Mouse (Mus musculus) intestine, postnatal 0 days (tissue): Measurements from ENCODE around the gene Nf1. TPM values are rescaled to one million over a fixed set of nuclear protein-coding genes. Genes with fewer than 3 reads are reported as not detected.

Experiments used
- ATAC-seq: fragments of 200-750 bp; cut with Nextera tagmentation; 2 replicates; pipeline ENCODE4 v1.8.0; 2017; ENCODE audit warnings: mild to moderate bottlenecking, moderate TSS enrichment, moderate library complexity
- H3K27ac ChIP-seq: fragments of 300-500 bp; sonication (generic); 2 replicates; pipeline ENCODE4 v1.5.1; 2014; ENCODE audit warnings: mild to moderate bottlenecking, low read depth, low read length, moderate library complexity
- H3K27me3 ChIP-seq: fragments of 300-500 bp; sonication (generic); replicated peaks from 2 replicates; pipeline ENCODE4 v1.6.1; 2014; ENCODE audit warnings: low read length, mixed read lengths; ENCODE audit not compliant: control insufficient read depth, insufficient read depth
- H3K36me3 ChIP-seq: fragments of 300-500 bp; sonication (generic); 2 replicates; pipeline ENCODE4 v1.6.1; 2014; ENCODE audit warnings: mild to moderate bottlenecking, moderate library complexity; ENCODE audit not compliant: control insufficient read depth, insufficient read depth
- H3K4me1 ChIP-seq: fragments of 300-500 bp; sonication (generic); replicated peaks from 2 replicates; pipeline ENCODE4 v1.6.1; 2014; ENCODE audit warnings: antibody characterized with exemption, low read length, mixed read lengths; ENCODE audit not compliant: control insufficient read depth, insufficient read depth
- H3K4me2 ChIP-seq: fragments of 300-500 bp; sonication (generic); replicated peaks from 2 replicates; pipeline ENCODE4 v1.6.1; 2014; ENCODE audit warnings: low read depth, mild to moderate bottlenecking, moderate library complexity
- H3K4me3 ChIP-seq: fragments of 300-500 bp; sonication (generic); 2 replicates; pipeline ENCODE4 v1.5.1; 2014; ENCODE audit warnings: low read depth, low read length
- H3K9ac ChIP-seq: fragments of 300-500 bp; sonication (generic); 2 replicates; pipeline ENCODE4 v1.6.1; 2014; ENCODE audit warnings: mild to moderate bottlenecking, low read depth, low read length
- H3K9me3 ChIP-seq: fragments of 300-500 bp; sonication (generic); 2 replicates; pipeline ENCODE4 v1.6.1; 2016; ENCODE audit warnings: mixed run types; ENCODE audit not compliant: control insufficient read depth
- CTCF ChIP-seq: sonication (generic); IDR thresholded peaks from 2 replicates; pipeline ENCODE4 v1.5.1; 2016; ENCODE audit warnings: low read depth, mild to moderate bottlenecking, control low read depth, antibody characterized with exemption, moderate library complexity
- WGBS: fragments of 180-500 bp; shearing (Covaris S2); extraction: QIAGEN DNeasy Blood & Tissue Kit; methylation state at CpG from one replicate; pipeline ENCODE4 v1.1.7; 2014; 5-methylcytosine and 5-hydroxymethylcytosine counted together
- polyA plus RNA-seq: library from polyadenylated mRNA; unstranded; fragments of >200 nt; fragmentation: Nextera tagmentation; extraction: Ambion mirVana; gene quantifications from 2 replicates; pipeline ENCODE4 v1.2.1, GENCODE M21; 2015

The Nf1 gene
- polyA plus RNA-seq, 1 experiment from 2014 or later, result 6.3 TPM

DNA sequence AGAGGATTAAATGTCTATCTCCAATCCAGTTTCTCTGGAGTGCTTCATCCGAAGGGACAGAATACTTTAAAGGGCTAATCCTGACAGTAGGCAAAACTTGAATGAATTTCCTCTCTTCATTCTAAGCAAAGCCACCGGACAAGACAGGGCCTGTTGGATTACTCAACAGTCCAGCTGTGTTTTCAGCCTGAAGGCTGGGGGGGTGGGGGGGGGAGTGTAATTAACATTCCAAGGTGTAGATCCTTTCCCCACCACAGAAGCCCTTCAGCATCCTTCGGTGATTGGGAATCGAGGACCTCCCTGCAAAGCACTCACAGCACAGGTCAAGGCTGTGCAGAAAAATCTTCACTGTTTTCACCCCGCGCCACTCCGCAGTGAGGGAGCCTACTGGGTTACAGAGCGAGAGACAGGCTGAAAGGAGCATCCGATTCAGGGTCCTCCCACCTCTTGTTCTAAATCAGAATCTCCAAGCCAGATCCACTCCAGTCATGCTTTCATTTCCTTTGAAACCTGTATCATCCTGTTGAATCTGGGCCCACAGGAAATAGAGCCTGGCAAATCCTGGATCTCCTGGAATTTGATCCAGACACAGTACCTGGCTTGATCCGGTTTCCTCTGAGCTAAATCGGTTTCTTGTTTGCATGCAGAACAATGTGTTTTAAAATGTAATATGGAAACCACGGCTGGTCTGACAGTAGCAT is 15.4 kb upstream of the Nf1 start:
- no peak for TF ChIP-seq CTCF
- Histone ChIP-seq H3K4me1 (no peaks in the 10 kb centered on the region), H3K27ac (no peak overlapping the region), H3K9me3 (no peaks in the 10 kb centered on the region), H3K36me3 (no peaks in the 10 kb centered on the region), H3K4me3 (no peak overlapping the region), H3K27me3 (no peaks in the 10 kb centered on the region), H3K9ac (no peak overlapping the region), H3K4me2 (no peak overlapping the region)
- ATAC-seq, result no peak
- 68% methylated on average over 12 of the region's 12 CpGs for WGBS

DNA sequence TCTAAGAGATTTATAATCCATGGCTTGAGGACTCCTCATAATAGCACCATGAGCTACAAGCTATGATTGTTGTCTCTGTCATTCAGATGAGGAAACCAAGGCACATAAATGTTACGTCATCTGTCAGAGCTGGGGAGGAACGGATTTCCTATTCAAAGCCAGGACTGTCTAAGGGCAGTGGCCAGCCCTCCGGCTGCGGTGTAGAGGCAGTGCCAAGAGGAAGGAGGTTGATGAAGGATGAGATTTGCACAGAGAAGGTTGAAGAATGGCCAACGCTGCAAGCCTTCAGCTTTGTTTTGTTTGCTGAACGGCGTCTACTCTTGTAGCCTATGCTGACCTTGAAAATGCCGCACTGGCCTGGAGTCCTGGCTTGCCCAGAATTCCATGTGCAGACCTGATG is 13.8 kb upstream of the Nf1 start:
- 76% methylated on average over 8 of the region's 8 CpGs for WGBS
- TF ChIP-seq CTCF, result no peak
- ATAC-seq, result no peak

DNA sequence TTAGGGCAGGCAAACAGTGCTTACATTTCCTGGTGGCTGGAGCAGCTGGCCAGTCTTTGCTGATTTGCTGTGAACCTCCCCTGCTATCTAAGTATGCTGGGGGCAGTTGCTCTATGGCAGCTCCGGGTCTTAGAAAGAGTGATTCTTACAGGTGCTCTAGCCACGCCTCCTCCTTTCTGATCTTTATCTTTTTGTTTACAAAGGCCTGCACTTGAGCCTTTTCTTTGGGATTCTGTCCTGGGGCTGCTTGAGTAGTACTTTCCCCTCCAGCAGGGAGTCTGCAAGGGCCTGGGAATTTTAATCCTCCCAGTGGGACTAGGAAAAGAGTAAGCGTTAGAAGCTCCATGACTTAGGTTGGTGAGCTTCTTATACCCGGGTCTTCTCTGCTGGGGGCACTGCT is 12.4 kb upstream of the Nf1 start:
- no peaks in the 10 kb centered on the region for H3K9me3 ChIP-seq
- no peak for ATAC-seq
- H3K27ac ChIP-seq, result no peak overlapping the region
- no peak for TF ChIP-seq CTCF
- 15% methylated on average over 4 of the region's 4 CpGs for WGBS
- no peaks in the 10 kb centered on the region for H3K27me3 ChIP-seq
- H3K4me1 ChIP-seq, result no peaks in the 10 kb centered on the region
- H3K9ac ChIP-seq, result no peak overlapping the region
- no peak overlapping the region for H3K4me3 ChIP-seq
- H3K36me3 ChIP-seq, result no peaks in the 10 kb centered on the region
- H3K4me2 ChIP-seq, result no peak overlapping the region

More for the DNA sequence above, 13.8 kb upstream of the Nf1 start:
- no peaks in the 10 kb centered on the region for H3K9me3 ChIP-seq
- H3K36me3 ChIP-seq, result no peaks in the 10 kb centered on the region
- no peak overlapping the region for H3K4me2 ChIP-seq
- H3K27me3 ChIP-seq, result no peaks in the 10 kb centered on the region
- H3K4me1 ChIP-seq, result no peaks in the 10 kb centered on the region
- no peak overlapping the region for H3K27ac ChIP-seq
- no peak overlapping the region for H3K4me3 ChIP-seq
- no peak overlapping the region for H3K9ac ChIP-seq

DNA sequence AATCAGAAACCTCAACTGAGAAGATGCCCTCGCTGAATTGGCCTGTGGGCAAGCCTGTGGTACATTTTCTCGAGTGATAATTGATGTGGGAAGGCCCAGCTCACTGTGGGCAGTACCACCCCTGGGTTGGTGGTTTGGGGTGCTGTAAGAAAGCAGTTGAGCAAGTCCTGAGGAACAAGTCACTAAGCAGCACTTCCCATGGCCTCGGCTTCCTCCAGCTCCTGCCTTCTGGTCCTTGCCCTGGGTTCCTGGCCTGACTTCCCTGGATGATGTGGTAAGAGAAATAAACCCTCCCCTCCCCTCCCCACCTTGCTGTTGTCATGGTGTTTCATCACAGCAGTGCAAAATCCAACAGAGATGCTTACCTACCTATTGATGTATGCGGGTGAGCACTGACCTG is 11.4 kb upstream of the Nf1 start:
- H3K36me3 ChIP-seq, result no peaks in the 10 kb centered on the region
- no peak overlapping the region for H3K4me2 ChIP-seq
- ATAC-seq, result no peak
- TF ChIP-seq CTCF, result no peak
- no peaks in the 10 kb centered on the region for H3K4me1 ChIP-seq
- no peaks in the 10 kb centered on the region for H3K9me3 ChIP-seq
- 89% methylated on average over 4 of the region's 4 CpGs for WGBS
- H3K27ac ChIP-seq, result no peak overlapping the region
- no peaks in the 10 kb centered on the region for H3K27me3 ChIP-seq
- H3K4me3 ChIP-seq, result no peak overlapping the region
- no peak overlapping the region for H3K9ac ChIP-seq

DNA sequence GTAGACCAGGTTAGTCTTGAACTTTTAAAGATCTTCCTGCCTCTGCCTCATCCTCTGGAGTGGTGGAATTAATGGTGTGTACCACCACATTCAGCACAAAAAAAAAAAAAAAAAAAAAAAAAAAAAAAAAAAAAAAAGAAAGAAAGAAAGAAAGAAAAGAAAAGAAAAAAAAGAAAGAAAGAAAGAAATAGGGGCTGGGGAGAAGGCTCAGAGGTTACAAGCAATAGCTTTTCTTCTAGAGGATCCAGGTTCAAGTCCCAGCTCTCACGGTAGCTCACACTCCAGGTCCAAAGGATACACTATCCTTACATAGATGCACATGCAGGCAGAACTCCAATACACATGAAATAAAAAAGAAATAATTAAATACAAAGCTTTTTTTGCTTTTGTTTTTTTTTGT is 9.9 kb upstream of the Nf1 start:
- Histone ChIP-seq H3K4me2 (no peak overlapping the region), H3K27me3 (no peaks in the 10 kb centered on the region), H3K4me3 (no peak overlapping the region), H3K4me1 (no peaks in the 10 kb centered on the region), H3K9me3 (no peaks in the 10 kb centered on the region), H3K9ac (no peak overlapping the region), H3K27ac (no peak overlapping the region), H3K36me3 (no peaks in the 10 kb centered on the region)
- WGBS, result 93% methylated on average over 1 of the region's 1 CpGs
- no peak for TF ChIP-seq CTCF
- no peak for ATAC-seq

DNA sequence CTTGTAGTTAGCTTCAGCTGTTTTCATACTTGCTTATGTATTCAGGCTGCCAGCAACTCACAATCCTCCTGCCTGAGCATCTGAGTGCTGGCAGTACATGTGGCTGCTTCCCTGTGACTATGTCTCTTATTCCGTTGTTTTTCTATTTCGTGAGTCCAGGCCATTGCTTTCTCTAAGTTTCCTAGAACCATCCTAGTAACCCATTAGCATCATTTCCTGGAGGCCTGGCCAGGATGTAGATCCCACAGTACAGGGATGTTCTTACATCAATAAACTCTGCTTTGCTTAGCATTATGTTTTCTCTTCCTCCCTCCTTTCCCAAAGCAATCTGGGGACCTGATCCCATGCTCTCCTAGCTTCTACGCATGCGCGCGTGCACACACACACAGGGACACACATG is 4.4 kb upstream of the Nf1 start:
- no peak for ATAC-seq
- Histone ChIP-seq H3K4me3 (no peak overlapping the region), H3K4me2 (no peak overlapping the region), H3K9ac (no peak overlapping the region), H3K9me3 (no peaks in the 10 kb centered on the region), H3K27ac (no peak overlapping the region), H3K36me3 (no peaks in the 10 kb centered on the region), H3K4me1 (no peaks in the 10 kb centered on the region), H3K27me3 (no peaks in the 10 kb centered on the region)
- 88% methylated on average over 6 of the region's 6 CpGs for WGBS
- no peak for TF ChIP-seq CTCF
